Mouse (Mus musculus) small intestine, adult 2 months (tissue): ENCODE measurements at regions not wholly inside any gene's neighbourhood (a gene's known extent, or its start where the extent isn't known, plus 50 kb on each side); places are given as distances from the start of the nearest gene placed in this dataset.

Experiments
- CTCF ChIP-seq: fragments of 200-500 bp; IDR thresholded peaks from 2 replicates; pipeline ENCODE4 v1.5.1; 2012; ENCODE audit warnings: low read depth, mild to moderate bottlenecking, control low read depth, inconsistent platforms, low read length, moderate library complexity, mixed read lengths; ENCODE audit not compliant: insufficient replicate concordance, insufficient read length; ENCODE audit errors: extremely low read depth
- POLR2A ChIP-seq: fragments of 200-500 bp; IDR thresholded peaks from 2 replicates; pipeline ENCODE4 v1.6.1; 2012; ENCODE audit warnings: low read depth, mild to moderate bottlenecking, control low read depth, inconsistent platforms, low read length, moderate library complexity

GRCm38 (mm10) chr10:87761528-87762030, 96.5 kb upstream of the Igf1 start:
- no peak for TF ChIP-seq POLR2A
- TF ChIP-seq CTCF: no peak
